Mouse (Mus musculus) retina, adult 2 months (tissue): ENCODE measurements at regions not wholly inside any gene's neighbourhood (a gene's known extent, or its start where the extent isn't known, plus 50 kb on each side); places are given as distances from the start of the nearest gene placed in this dataset.

Experiments used
- DNase-seq: peaks from one replicate; pipeline ENCODE4 v3.0.0-alpha.2; 2012; ENCODE audit warnings: low read depth, low spot score

- DNase-seq, result no peak
Measured at GRCm38 (mm10) chr2:117710173-117710813, 367.5 kb upstream of the Rasgrp1 start.

DNA sequence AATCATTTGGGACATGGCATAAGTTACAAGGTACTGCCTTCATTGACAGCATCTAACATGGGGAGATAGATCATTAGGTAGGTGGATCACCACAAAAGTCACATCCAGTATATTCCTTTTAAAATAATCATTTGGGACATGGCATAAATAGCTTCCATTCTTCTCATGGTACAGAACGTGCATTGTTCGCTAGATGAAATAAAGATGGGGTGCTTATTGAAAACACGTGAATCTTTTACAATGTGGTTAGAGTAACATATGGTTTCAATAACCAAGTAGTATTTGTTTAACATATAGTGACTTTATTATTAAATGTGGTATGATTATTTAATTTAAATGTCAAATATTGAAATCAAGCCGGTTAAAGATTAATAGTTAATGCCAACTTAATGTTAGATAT, 381.3 kb upstream of the Rasgrp1 start:
- no peak for DNase-seq

DNA sequence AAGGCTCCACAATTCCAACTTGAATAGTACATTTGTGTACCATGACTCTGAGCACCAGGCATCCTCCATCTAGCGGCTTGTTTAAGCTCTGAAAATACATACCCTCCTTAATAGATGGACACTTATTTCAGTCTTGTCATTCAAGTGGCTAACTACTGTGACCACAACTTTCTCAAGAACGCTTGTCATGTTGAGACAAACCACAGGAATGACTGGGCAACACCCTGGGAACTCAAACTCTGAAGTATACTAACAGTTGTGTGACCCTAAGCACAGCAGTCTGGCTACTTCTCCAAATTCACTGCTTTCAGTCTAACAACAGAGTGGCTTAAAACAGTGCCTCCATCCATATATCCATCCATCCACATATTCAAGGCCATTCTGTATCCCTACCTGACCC, 380.4 kb upstream of the Thbs1 start:
- DNase-seq, result no peak

- DNase-seq, result no peak
Measured at GRCm38 (mm10) chr2:117742413-117742812, 369.3 kb upstream of the Thbs1 start.

- DNase-seq, result no peak
Measured at GRCm38 (mm10) chr2:117743901-117744300, 367.8 kb upstream of the Thbs1 start.

GRCm38 (mm10) chr2:117745767-117746166, 365.9 kb upstream of the Thbs1 start:
- no peak for DNase-seq

- no peak for DNase-seq
Measured at GRCm38 (mm10) chr2:117747136-117747535, 364.5 kb upstream of the Thbs1 start.

- no peak for DNase-seq
Measured at GRCm38 (mm10) chr2:117748892-117749291, 362.8 kb upstream of the Thbs1 start.

- DNase-seq, result no peak
Measured at GRCm38 (mm10) chr2:117759491-117760013, 352.1 kb upstream of the Thbs1 start.

DNA sequence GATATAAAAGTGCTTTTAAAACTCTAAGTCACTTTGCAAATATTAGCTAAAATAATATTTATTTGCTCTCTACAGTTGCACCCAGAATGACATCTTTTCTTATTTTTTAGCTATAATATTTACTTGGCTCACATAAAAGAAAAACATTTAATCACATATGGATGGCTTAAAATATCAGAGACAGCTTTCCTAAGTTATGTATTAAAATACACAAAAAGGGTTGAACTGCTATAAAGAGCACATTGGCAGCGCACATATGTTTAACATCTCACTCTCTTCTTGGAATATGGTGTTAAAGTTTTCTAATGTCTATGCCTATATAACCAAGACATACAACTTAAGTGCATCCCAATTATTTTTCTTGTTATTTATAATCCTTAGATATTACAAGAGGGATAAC, 348.0 kb upstream of the Thbs1 start:
- DNase-seq, result no peak

DNA sequence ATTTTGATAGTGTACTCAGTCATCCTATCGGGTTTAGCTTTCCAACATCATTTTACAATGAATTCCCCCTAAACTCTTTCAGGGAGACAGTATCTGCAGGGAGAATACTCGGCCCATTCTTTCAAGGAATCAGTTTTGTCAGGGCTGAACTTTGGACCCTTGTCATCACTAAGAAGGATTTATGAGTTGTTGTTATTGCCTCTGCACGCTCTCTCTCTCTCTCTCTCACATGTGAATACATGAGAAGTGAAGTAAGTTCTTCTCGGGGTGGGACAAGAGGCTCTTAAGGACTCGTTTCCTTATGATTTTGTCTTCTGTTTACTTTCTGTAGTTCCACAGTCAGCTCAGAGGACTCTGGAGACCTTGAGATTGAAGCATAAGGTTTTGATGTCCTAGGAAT, 346.1 kb upstream of the Thbs1 start:
- no peak for DNase-seq

- no peak for DNase-seq
Measured at GRCm38 (mm10) chr2:117766450-117766849, 345.2 kb upstream of the Thbs1 start.

DNA sequence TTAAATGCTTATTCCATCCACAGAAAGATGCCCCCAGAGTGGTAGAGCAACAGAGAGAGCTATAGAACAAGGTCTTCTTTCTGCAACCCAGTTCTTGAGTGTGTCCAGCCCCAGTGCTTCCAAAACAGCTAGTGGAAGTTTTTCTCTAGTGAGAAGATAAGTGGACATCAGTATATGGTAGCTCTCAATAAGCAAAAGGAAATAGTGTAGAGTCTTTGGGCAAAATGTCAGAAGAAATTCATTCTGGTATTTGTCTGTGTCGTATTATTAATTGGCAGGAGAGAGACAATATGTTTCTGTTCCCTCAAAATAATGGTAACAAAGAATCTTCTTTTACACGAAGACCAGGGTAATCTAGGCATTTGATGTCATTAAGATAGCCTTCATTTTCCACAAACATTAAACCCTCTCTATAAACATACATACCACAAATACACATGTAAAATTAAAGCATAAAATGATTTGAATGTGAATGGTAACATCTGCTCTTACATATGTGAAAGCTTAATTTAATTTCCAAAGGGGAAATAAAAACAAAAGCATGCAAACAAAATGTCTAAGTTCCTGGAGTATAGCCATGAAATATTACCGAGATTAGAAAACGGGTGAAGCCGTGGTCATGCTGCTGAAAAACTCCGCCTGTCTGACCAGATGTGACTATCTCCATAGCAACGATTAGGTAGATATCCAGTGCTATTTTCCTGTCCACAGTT, 342.1 kb upstream of the Thbs1 start:
- DNase-seq, result no peak

GRCm38 (mm10) chr2:117770115-117770485, 341.6 kb upstream of the Thbs1 start:
- DNase-seq, result no peak

- DNase-seq, result no peak
Measured at GRCm38 (mm10) chr2:117780287-117780686, 331.4 kb upstream of the Thbs1 start.

GRCm38 (mm10) chr2:117780816-117781215, 330.9 kb upstream of the Thbs1 start:
- DNase-seq, result no peak

DNA sequence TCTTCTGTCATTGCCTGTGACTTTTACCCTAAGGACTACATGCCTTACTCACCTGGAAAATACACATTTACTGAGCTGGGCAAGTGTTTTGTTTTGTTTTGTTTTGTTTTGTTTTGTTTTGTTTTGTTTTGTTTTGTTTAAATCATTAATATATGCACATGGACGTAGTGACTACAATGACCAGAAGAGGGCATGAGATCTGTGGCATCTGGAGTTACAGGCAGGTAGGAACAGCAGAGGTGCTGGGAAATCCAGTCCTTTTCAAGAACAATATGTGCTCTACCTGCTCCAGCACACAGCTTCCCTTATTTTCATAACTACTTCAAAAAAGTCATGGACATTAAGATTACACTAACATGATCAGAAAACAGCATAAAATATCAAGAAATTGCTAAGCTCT, 324.4 kb upstream of the Thbs1 start:
- DNase-seq, result no peak

DNA sequence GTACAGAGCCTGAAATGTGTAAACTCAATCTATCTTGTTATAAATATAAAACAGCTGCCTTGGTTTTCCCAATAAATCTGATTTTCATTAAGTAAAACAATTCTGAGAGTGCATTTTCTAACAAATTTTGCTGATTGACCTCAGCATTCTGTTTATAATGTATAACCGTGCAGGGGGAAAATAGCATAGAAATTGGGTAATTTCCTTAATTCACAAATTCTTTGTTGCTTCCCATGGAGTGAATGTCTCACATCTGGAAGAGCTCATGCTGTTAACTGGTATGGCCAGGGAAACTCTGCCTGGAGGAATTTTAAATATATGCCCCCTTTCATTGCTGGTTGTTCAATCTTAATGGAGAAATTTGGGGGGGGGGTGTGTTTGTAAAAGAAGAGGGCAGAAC, 317.4 kb upstream of the Thbs1 start:
- no peak for DNase-seq

- DNase-seq, result no peak
Measured at GRCm38 (mm10) chr2:117801946-117802600, 309.6 kb upstream of the Thbs1 start.

DNA sequence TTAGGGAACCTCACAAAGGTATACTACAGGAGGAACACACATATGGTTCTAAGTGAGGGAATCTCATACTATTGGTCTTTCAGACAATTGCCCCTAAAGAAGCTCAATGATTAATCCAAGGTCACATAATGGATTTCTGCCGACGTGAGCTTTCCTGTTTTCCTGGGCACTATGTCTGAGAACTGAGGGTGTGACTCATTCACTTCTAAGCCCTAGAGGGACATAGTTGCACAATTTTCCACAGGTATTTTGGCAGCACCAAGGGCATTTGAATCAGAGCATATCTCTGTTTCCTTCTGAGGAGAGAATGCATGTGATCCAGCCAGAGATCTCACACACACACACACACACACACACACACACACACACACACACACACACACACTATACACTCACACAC, 309.0 kb upstream of the Thbs1 start:
- DNase-seq, result no peak

- DNase-seq, result no peak
Measured at GRCm38 (mm10) chr2:117804686-117805085, 307.0 kb upstream of the Thbs1 start.

DNA sequence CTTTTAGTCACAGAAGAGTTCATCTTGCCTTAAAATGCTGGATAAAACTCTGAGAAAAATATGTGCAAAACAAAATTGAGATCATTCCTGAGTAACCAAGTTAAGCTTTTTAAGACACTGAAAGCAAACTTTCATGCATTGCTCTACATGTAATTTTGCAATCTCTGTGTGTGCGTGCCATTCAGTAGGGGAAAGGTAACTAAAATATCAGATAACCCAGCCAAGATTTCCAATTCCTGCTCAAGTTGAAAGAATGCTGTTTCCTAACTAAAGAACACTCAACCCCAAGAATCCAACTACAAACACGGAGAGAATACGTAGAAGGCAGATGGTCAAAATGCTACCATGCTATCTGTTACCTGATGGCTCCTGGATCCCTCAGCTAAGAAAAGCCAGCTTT, 304.6 kb upstream of the Thbs1 start:
- DNase-seq, result no peak

- DNase-seq, result no peak
Measured at GRCm38 (mm10) chr2:117811506-117811905, 300.2 kb upstream of the Thbs1 start.
